In the genomic region with DNA sequence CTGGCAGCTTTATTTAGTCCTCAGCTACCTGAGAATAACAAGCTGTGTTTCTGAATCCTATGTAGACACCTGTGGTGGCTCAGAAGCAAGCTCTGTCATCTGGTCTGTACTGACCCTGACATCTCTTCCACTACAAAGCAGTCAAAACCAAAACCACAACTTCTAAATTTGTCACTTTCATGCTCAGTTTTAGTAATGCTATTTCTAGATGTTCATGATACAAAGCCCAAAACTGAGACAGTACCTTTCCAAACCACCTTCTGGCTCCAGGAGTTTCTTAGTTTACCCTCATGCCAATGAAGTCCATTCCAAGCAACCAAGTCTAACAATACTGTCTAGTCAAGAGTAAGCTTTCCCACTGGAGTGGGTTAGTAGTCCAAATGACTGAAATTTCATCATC, we compare ENCODE assay signal across 19 mouse cellular contexts.
"Had no signal": no experiment of that assay in that cellular context is flagged by ENCODE, and none has a peak within 500 bp of the region (broad histone marks: within the 10 kb centered on the region; RNA-seq: fewer than 3 reads in every experiment).

No protein-coding gene starts in this region.

- H3K27ac ChIP-seq: limb, embryonic 12.5 days; limb, embryonic 15.5 days; liver, embryonic 12.5 days; liver, embryonic 15.5 days; macrophage; midbrain, embryonic 10.5 days; neural tube, embryonic 13.5 days had no signal

- ATAC-seq: liver, embryonic 12.5 days had no signal

- H3K27me3 ChIP-seq: kidney, embryonic 15.5 days; limb, embryonic 12.5 days; limb, embryonic 15.5 days; liver, embryonic 12.5 days; liver, embryonic 15.5 days; megakaryocyte, embryonic 14.5 days; neural tube, embryonic 13.5 days had no signal

- H3K4me2 ChIP-seq: kidney, embryonic 15.5 days; limb, embryonic 12.5 days; limb, embryonic 15.5 days; liver, embryonic 12.5 days; liver, embryonic 15.5 days; neural tube, embryonic 13.5 days had no signal

- H3K4me1 ChIP-seq: limb, embryonic 12.5 days; limb, embryonic 15.5 days; liver, embryonic 12.5 days; liver, embryonic 15.5 days; midbrain, embryonic 10.5 days had no signal

- H3K36me3 ChIP-seq: liver, embryonic 15.5 days had no signal

- DNase-seq: kidney, adult 8-10 months; kidney, postnatal 36 days; left cerebral cortex, postnatal 4 days; lung, postnatal 14 days; midbrain, embryonic 14.5 days; right cerebral cortex, postnatal 14 days; right cerebral cortex, postnatal 4 days; spleen, adult 18-20 months; thymus, adult 18-20 months; thymus, postnatal 36 days had no signal

- H3K4me3 ChIP-seq: kidney, embryonic 15.5 days; limb, embryonic 12.5 days; limb, embryonic 15.5 days; liver, embryonic 12.5 days; liver, embryonic 15.5 days; megakaryocyte, embryonic 14.5 days; midbrain, embryonic 10.5 days; neural tube, embryonic 13.5 days had no signal

- H3K9ac ChIP-seq: kidney, embryonic 15.5 days; limb, embryonic 12.5 days; limb, embryonic 15.5 days; liver, embryonic 12.5 days; liver, embryonic 15.5 days; neural tube, embryonic 13.5 days had no signal

- H3K9me3 ChIP-seq: kidney, embryonic 15.5 days; limb, embryonic 12.5 days; limb, embryonic 15.5 days; liver, embryonic 12.5 days; liver, embryonic 15.5 days; megakaryocyte, embryonic 14.5 days; midbrain, embryonic 10.5 days; neural tube, embryonic 13.5 days had no signal
